Mouse (Mus musculus): ENCODE data around the gene Fam57b.
A peak's percentile ranks its signal among the peaks of the same experiment; 100 is the strongest.

DNA sequence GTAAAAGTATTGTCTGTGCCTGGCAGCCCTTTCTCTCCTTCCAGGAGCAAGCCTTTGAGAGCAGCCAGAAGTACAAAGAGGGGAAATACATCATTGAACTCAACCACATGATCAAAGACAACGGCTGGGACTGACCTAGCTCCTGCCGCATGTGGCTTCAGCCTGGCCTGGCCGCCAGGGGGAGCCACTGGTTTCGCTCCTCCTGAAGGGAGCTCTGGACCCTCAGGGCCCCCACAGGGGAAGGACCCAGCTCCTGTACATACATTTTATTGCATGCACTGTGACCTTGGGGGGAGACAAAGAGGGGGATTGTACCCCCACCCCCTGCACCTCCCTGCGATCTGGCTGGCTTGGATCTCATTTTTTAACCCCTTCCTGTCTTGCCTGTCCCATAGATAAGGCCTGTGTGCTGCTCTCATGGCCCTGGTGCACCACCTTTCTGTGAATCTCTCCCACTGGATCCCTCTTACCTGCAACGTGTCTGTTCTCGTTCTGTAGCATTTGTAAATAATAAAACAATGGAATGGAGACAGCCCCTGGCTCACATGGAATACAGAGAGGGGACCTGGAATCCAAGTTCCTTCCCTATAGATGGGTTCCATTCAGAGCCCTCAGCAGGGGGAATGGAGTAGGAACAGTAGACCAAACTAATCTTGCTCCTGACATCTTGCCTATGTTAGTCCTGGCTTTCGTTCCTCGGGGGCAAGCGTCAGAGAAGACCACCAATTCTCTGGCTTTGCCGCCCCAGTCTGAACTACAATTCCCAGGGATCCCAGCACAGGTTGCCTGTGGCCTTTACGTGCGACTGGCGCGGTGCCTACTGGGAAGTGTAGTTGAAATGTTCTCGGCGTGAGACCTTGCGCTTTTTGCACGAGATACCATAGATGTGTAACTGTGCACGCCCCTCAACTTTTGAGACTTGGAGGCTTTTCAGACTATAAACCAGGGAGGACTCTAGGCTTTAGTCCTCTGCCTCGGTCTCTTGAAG is 17.2 kb upstream of the Fam57b start:
- TF ChIP-seq CTCF (conservative IDR thresholded peaks at IDR 0.05 in 1 of 2, IDR thresholded peaks at IDR 0.05 in 1 of 2; ENCODE audit: low read depth in 2 of 2, low read length in 2 of 2) (peak; percentile 80 to 85; a peak in 3 of 4 replicates), MXI1 (IDR thresholded peaks at IDR 0.05; ENCODE audit: low read depth, low read length) (no peak), MAZ (IDR thresholded peaks at IDR 0.05; ENCODE audit: low read depth, low read length) (no peak), ZNF384 (IDR thresholded peaks at IDR 0.05; ENCODE audit: low read depth, low read length) (no peak)
